Mouse (Mus musculus) kidney, embryonic 15.5 days (tissue): ENCODE results near the gene Gm11444. TPM values are rescaled to one million over a fixed set of nuclear protein-coding genes. Genes with fewer than 3 reads are reported as not detected.

ENCODE experiments used
- ATAC-seq: fragments of 200-750 bp; cut with Nextera tagmentation; replicated peaks from 2 replicates; pipeline ENCODE4 v1.8.0; 2017; ENCODE audit warnings: moderate TSS enrichment; ENCODE audit not compliant: low FRiP score
- H3K27ac ChIP-seq: fragments of 300-500 bp; sonication (generic); 2 replicates; pipeline ENCODE4 v1.5.1; 2015; ENCODE audit warnings: mild to moderate bottlenecking, inconsistent platforms
- H3K27me3 ChIP-seq: fragments of 300-500 bp; sonication (generic); 2 replicates; pipeline ENCODE4 v1.6.1; 2015; ENCODE audit warnings: inconsistent platforms
- H3K36me3 ChIP-seq: fragments of 300-500 bp; sonication (generic); 2 replicates; pipeline ENCODE4 v1.6.1; 2015; ENCODE audit warnings: inconsistent platforms
- H3K4me1 ChIP-seq: fragments of 300-500 bp; sonication (generic); 2 replicates; pipeline ENCODE4 v1.6.1; 2015; ENCODE audit warnings: inconsistent platforms
- H3K4me2 ChIP-seq: fragments of 300-500 bp; sonication (generic); 2 replicates; pipeline ENCODE4 v1.6.1; 2015; ENCODE audit warnings: moderate library complexity, mild to moderate bottlenecking, inconsistent platforms
- H3K4me3 ChIP-seq: fragments of 300-500 bp; sonication (generic); replicated peaks from 2 replicates; pipeline ENCODE4 v1.5.1; 2015; ENCODE audit warnings: mild to moderate bottlenecking, inconsistent platforms
- H3K9ac ChIP-seq: fragments of 300-500 bp; sonication (generic); 2 replicates; pipeline ENCODE4 v1.6.1; 2015; ENCODE audit warnings: mild to moderate bottlenecking, inconsistent platforms
- H3K9me3 ChIP-seq: fragments of 300-500 bp; sonication (generic); replicated peaks from 2 replicates; pipeline ENCODE4 v1.6.1; 2016; ENCODE audit warnings: inconsistent platforms
- whole genome bisulfite sequencing: fragments of 180-500 bp; shearing (Covaris S2); methylation state at CpG from one replicate; pipeline ENCODE4 v1.1.7; 2015; ENCODE audit warnings: mixed read lengths; 5-methylcytosine and 5-hydroxymethylcytosine counted together
- polyA plus RNA-seq: library from polyadenylated mRNA; unstranded; fragments of >200 nt; fragmentation: Nextera tagmentation; extraction: Ambion mirVana; gene quantifications from 2 replicates; pipeline ENCODE4 v1.2.1, GENCODE M21; 2015

Gene Gm11444
- polyA plus RNA-seq, 1 experiment from 2014 or later: not detected

DNA sequence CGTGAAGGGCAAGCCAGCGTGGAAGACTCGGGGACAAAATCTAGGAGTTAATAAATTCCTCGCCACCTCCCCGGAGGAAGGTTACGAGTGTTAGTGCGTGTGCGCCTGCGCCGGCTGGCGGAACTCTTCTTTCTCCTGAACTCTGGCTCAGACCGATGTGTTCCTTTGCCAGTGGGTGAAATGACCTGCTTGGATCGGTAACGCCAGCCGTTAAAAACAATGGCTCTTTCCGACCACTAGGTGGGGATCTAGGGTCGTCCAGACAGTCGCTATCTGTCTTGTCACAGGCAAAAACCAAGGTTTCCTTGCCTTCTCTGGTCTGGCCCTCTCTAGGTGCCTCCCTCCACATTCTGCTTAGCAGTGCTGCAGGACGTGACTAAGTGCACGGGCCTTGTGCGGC lies 1.1 kb downstream of the Gm11444 start:
- H3K4me1 ChIP-seq: peaks cover 29% of the 10 kb centered on the region
- peak overlapping the region; percentile 29; the same call in 1 of the 2 replicates for H3K9ac ChIP-seq
- peak overlapping the region; percentile 35 for H3K4me3 ChIP-seq
- peak overlapping the region; percentile 60 for H3K4me2 ChIP-seq
- ATAC-seq: peak; percentile 34
- H3K9me3 ChIP-seq: no peaks in the 10 kb centered on the region
- peaks cover 21% of the 10 kb centered on the region for H3K27me3 ChIP-seq
- WGBS: 3% methylated on average over 21 of the region's 21 CpGs
- 0 out of 2 replicates have a peak overlapping the region, but pooled peaks have one; percentile 32 for H3K27ac ChIP-seq
- H3K36me3 ChIP-seq: no peaks in the 10 kb centered on the region

DNA sequence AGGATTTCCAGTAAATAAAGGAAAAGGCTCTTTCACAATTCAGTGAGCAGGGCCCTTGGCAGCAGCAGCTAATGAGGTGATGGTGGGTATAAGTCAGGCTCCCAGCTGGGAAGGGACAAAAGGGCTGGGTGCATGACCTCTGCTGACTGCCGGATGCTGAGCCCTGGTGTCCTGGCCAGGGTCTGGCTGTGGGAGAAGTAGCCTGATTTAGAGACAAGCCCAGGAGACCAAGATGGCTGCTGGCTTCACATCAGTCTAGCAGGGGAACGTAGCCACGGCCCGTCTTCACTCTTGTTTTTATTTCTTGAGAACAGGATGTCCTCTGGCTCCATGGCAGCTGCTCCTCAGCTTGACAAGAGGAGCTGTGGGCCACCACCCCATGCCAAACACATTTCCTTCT lies 3.6 kb downstream of the Gm11444 start:
- Histone ChIP-seq H3K4me3 (no peak overlapping the region), H3K27me3 (peaks cover 37% of the 10 kb centered on the region), H3K9me3 (no peaks in the 10 kb centered on the region), H3K36me3 (no peaks in the 10 kb centered on the region), H3K9ac (no peak overlapping the region), H3K4me1 (peaks cover 55% of the 10 kb centered on the region), H3K27ac (peak overlapping the region; percentile 92), H3K4me2 (no peak overlapping the region)
- ATAC-seq: no peak
- 48% methylated on average over 4 of the region's 4 CpGs for WGBS

DNA sequence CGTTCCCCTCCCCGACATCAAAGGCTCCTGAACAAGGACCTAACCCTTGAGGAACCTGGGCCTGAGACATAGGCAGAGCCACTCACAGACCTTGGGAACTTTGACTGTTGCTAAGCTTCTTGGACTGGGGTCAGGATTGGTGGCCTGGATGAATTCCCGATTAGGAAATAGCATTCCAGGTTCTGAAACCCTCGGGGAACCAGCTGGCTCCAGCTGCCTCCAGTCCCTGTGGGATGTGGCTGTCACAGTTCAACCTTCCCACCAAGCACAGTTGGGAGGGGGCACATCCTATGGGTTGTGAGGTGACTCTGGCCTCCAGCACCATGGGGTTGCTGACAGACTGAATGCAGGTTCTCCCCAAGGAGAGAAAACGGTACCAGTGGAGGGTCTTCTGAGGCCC lies 4.2 kb downstream of the Gm11444 start:
- no peaks in the 10 kb centered on the region for H3K9me3 ChIP-seq
- H3K27ac ChIP-seq: peak overlapping the region; percentile 92
- WGBS: 33% methylated on average over 5 of the region's 5 CpGs
- H3K4me3 ChIP-seq: no peak overlapping the region
- ATAC-seq: no peak
- H3K4me1 ChIP-seq: peaks cover 59% of the 10 kb centered on the region
- no peak overlapping the region for H3K9ac ChIP-seq
- H3K4me2 ChIP-seq: 0 out of 2 replicates have a peak overlapping the region, but pooled peaks have one; percentile 92
- H3K27me3 ChIP-seq: peaks cover 42% of the 10 kb centered on the region
- H3K36me3 ChIP-seq: no peaks in the 10 kb centered on the region

DNA sequence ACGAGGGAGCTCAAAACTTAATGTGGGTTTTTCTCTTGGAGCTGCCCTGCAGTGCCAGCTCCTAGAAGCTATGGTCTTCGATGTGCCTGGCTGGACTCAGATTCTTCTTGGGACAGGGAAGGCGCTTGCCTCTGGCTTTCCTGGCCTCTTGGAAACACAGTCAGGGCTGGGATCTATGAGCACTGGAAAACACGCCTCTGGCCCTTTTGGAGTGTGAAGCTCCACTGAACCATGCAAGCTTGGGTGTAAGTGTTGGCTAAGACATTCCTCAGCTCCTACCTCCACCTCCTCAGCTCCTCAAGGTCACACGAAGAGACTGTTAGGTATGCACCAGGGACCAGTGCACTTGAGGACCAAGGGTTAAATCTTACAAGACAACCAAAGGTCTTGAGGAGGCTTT lies 5.2 kb downstream of the Gm11444 start:
- Histone ChIP-seq H3K9ac (peak overlapping the region; percentile 57), H3K27me3 (peaks cover 45% of the 10 kb centered on the region), H3K4me3 (peak overlapping the region; percentile 54), H3K9me3 (no peaks in the 10 kb centered on the region), H3K36me3 (peaks cover 4% of the 10 kb centered on the region; the same call in 1 of the 2 replicates), H3K27ac (peak overlapping the region; percentile 92), H3K4me2 (peak overlapping the region; percentile 92), H3K4me1 (peaks cover 68% of the 10 kb centered on the region)
- 0 out of 2 replicates have a peak, but pooled peaks have one; percentile 1 for ATAC-seq
- WGBS: 38% methylated on average over 5 of the region's 5 CpGs

DNA sequence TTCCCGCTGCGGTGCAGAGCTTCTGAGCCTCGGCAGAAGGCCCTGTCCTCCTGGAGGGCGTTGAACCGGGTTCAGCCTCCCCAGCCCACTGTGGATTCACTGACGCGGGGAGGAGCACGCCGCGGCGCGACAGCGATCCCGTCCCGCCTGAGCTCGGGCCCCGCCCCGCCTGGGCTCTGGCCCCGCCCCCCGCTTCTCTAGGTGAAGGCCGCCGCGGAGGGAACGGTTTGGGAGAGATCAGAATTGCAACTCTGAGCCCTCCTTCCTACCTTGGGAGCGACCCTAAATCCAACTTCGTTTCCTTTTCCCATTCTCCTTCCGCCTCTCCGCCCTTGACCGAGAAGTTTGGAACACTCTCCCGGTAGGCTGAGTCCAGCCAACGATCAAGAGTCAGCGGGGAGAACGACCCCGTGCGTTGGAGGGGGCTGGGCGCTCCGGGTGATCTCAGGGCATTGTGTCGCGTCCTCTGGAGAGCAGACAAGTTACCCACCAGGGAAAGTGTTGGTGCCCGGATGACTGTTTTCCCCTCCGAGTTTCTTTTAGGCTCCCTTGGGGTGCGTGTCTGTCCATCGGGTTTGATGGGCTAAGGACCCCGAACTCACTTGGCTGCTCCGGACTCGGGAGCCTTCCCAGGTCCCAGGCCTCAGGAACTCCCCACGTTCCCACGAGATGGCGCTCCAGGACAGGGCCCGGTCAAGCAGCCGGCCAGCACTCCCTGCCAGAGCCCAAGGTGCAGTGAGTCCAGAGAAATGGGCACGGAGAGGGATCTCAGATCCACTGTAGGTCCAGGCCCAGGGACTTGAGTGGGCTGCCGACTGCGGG lies 5.8 kb downstream of the Gm11444 start:
- peak overlapping the region; percentile 57 for H3K9ac ChIP-seq
- peak overlapping the region; percentile 92 for H3K27ac ChIP-seq
- under 1% methylated on average over 54 of the region's 54 CpGs for WGBS
- peak overlapping the region; percentile 54 for H3K4me3 ChIP-seq
- peaks cover 49% of the 10 kb centered on the region for H3K27me3 ChIP-seq
- H3K4me1 ChIP-seq: peaks cover 75% of the 10 kb centered on the region
- peak; percentile 57 for ATAC-seq
- peak overlapping the region; percentile 92 for H3K4me2 ChIP-seq
- H3K9me3 ChIP-seq: no peaks in the 10 kb centered on the region
- H3K36me3 ChIP-seq: peaks cover 4% of the 10 kb centered on the region; the same call in 1 of the 2 replicates

DNA sequence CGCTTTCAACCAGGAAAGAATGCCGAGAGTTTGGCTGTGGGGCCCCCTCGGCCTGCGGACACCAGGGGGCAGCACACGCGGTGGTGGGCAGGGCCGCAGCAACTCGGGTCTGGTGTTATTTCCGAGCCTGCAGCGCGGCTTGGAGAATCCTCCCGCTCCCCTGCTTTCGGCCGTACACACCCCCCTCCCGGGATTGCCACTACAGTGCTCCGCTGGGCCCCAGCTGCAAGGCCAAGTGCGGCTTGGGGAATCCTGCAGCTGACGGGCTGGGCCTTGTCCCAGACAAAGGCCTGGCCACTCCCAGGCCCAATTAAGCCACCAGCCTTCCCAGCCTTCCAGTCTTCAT lies 6.8 kb downstream of the Gm11444 start:
- peaks cover 77% of the 10 kb centered on the region for H3K4me1 ChIP-seq
- ATAC-seq: peak; percentile 37
- peaks cover 4% of the 10 kb centered on the region; the same call in 1 of the 2 replicates for H3K36me3 ChIP-seq
- peak overlapping the region; percentile 57 for H3K9ac ChIP-seq
- peaks cover 59% of the 10 kb centered on the region for H3K27me3 ChIP-seq
- peak overlapping the region; percentile 92 for H3K27ac ChIP-seq
- H3K4me3 ChIP-seq: peak overlapping the region; percentile 54
- H3K4me2 ChIP-seq: peak overlapping the region; percentile 92
- 1% methylated on average over 18 of the region's 18 CpGs for WGBS
- H3K9me3 ChIP-seq: no peaks in the 10 kb centered on the region

DNA sequence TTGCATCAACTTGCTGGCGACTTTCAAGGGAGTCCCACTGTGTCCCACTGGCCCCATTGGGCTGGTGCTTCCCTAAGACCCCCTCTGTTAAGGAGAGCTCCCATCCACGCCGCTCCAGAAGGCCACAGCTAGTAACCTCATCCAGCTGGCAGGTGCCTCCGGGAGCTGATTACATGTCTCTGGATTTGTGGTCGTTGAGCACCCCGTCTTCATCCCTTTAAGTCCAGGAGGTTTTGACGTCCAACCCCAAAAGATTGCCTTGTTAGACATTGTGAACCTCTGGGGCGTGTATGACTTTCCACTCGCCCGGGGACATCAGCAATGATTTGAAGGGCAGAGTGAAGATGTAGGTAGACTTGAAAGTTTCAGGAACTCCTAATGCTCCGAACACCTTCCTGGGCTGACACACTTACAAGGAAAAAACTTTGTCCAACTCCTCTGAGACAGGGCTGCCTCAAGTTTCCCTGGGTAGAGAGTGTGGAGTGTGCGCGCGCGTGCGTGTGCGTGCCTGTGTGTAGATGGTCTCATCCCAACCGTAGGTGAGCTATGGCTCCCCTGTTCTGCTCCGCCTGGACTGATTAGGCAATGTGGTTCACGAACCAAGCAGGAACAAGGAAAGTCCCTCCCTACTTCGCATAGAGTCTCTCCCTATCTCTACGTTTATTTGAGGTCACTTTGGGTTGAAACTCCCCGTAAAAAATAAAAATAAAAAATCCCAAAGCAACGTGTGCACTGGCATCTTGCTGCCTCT lies 7.4 kb downstream of the Gm11444 start:
- Histone ChIP-seq H3K9ac (peak overlapping the region; percentile 57), H3K4me3 (peak overlapping the region; percentile 54), H3K9me3 (no peaks in the 10 kb centered on the region), H3K4me1 (peaks cover 83% of the 10 kb centered on the region), H3K27ac (peak overlapping the region; percentile 92), H3K4me2 (peak overlapping the region; percentile 92), H3K27me3 (peaks cover 60% of the 10 kb centered on the region), H3K36me3 (peaks cover 4% of the 10 kb centered on the region; the same call in 1 of the 2 replicates)
- WGBS: 9% methylated on average over 24 of the region's 24 CpGs
- no peak for ATAC-seq

DNA sequence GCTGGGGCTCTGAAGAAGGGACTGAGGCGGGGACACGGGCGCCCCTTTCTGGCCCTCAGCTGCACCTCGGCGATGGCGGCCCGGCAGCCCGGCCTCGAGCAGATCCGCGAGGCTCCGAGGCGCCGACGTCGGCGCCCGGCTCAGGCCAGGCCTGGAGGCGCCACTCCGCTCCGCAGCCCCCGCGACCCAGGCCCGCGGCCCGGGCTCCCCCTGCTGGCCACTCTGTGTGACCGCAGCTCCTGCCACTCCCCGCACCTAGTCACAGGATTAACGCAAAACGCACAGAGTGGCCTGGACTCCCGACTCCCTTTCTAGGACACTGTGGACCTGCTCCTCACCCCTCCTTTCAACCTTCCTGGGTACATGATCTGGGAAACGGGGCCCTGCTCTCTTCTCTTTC lies 8.2 kb downstream of the Gm11444 start:
- Histone ChIP-seq H3K4me3 (peak overlapping the region; percentile 54), H3K36me3 (peaks cover 4% of the 10 kb centered on the region; the same call in 1 of the 2 replicates), H3K9me3 (no peaks in the 10 kb centered on the region), H3K9ac (peak overlapping the region; percentile 57), H3K4me1 (peaks cover 89% of the 10 kb centered on the region), H3K27ac (peak overlapping the region; percentile 92), H3K4me2 (peak overlapping the region; percentile 92), H3K27me3 (peaks cover 68% of the 10 kb centered on the region)
- ATAC-seq: peak; percentile 34
- 0% methylated on average over 28 of the region's 32 CpGs for WGBS

DNA sequence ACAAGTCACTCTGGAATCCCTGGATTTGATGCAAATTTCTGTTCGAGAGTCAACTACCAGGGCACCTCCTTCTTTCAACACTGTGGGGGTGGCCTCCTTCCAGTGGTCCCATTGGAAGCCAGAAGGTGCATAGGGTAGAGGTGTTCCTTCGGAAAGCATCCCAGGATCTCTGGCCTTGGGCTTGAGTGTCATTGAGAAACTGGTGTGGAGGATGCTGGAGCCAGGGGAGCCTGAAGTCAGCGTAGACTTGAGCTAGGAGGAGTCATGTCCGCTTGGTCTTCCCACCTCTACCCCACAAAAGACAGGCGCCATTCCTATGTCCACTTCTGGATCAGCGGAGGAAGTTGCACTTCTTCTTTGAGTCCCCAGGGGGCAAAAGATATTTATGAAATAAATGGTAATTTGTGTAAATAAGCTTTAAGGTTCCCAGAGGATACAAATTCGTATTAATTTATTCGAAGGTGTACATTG lies 8.9 kb downstream of the Gm11444 start:
- no peaks in the 10 kb centered on the region for H3K9me3 ChIP-seq
- H3K27ac ChIP-seq: peak overlapping the region; percentile 92
- H3K9ac ChIP-seq: peak overlapping the region; percentile 57
- no peak for ATAC-seq
- WGBS: 16% methylated on average over 8 of the region's 8 CpGs
- peaks cover 4% of the 10 kb centered on the region; the same call in 1 of the 2 replicates for H3K36me3 ChIP-seq
- H3K27me3 ChIP-seq: peaks cover 75% of the 10 kb centered on the region
- peak overlapping the region; percentile 75 for H3K4me3 ChIP-seq
- H3K4me1 ChIP-seq: peaks cover 86% of the 10 kb centered on the region
- H3K4me2 ChIP-seq: peak overlapping the region; percentile 92

DNA sequence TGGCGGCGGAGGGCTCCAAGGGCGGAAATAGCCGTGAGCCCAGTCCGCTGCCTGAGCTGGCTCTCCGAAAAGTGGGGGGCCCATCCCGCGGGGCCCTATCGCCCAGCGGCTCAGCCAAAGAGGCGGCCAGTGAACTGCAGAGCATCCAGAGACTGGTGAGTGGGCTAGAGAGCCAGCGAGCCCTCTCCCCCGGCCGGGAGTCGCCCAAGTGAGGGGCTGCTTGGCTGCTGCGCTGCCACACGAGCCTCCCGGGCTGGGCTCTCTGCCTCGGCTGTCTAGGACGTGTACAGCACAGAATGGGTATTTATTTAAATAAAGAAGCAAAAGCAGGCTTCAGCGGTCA lies 9.4 kb downstream of the Gm11444 start:
- Histone ChIP-seq H3K9me3 (no peaks in the 10 kb centered on the region), H3K9ac (peak overlapping the region; percentile 87), H3K36me3 (peaks cover 4% of the 10 kb centered on the region; the same call in 1 of the 2 replicates), H3K27me3 (peaks cover 79% of the 10 kb centered on the region), H3K4me1 (peaks cover 86% of the 10 kb centered on the region), H3K27ac (peak overlapping the region; percentile 92), H3K4me3 (peak overlapping the region; percentile 75), H3K4me2 (peak overlapping the region; percentile 92)
- ATAC-seq: no peak
- WGBS: 15% methylated on average over 21 of the region's 21 CpGs

DNA sequence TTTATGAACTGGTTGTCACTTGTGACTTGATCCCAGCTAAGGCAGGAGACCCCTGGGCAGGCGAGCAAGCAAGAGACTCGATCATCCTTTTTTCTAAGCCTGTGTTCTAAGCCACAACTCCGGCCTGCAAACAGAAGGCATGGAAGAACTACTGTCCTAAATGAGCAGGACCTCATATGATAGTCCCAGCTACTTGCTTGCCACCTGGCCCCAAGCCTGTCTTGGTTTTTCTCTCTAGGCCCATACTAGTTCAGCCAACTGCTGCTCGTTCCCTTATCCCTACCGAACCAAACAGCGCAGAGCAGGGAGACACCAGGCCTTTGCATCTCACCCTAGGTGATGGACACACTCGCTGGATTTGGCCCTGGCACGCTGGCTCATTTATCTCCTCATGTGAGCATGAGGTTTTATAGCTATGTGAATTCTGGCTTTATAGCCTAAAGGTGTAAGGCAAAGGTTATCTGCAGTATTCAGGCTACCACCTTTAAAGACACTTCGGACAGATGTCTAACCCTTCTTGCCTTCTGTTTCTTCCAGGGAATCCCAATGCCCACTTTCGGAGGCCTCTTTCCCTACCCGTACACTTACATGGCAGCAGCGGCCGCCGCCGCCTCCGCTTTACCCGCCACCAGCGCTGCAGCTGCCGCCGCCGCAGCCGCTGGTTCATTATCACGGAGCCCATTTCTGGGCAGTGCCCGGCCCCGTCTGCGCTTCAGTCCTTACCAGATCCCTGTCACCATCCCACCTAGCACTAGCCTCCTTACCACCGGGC lies 9.9 kb downstream of the Gm11444 start:
- Histone ChIP-seq H3K9ac (peak overlapping the region; percentile 87), H3K4me2 (peak overlapping the region; percentile 92), H3K4me1 (peaks cover 82% of the 10 kb centered on the region), H3K27me3 (peaks cover 79% of the 10 kb centered on the region), H3K9me3 (no peaks in the 10 kb centered on the region), H3K36me3 (peaks cover 4% of the 10 kb centered on the region; the same call in 1 of the 2 replicates), H3K27ac (peak overlapping the region; percentile 92), H3K4me3 (peak overlapping the region; percentile 75)
- no peak for ATAC-seq
- 20% methylated on average over 27 of the region's 27 CpGs for WGBS
